In genomic region chr4:104666831-104667551, GRCm38 (mm10) we compare ENCODE assay signal across 18 mouse cellular contexts.
DNase-seq lines count a peak whose midpoint lies in the region; ATAC-seq and TF ChIP-seq lines count a peak whose summit lies in the region.
"Had no signal": no experiment of that assay in that cellular context is flagged by ENCODE, and none has a peak within 500 bp of the region (broad histone marks: within the 10 kb centered on the region; RNA-seq: fewer than 3 reads in every experiment).

No protein-coding gene starts in this region.

- no peak overlapping the region for H3K9ac ChIP-seq in hindbrain, embryonic 13.5 days
- H3K9ac ChIP-seq in hindbrain, embryonic 14.5 days = no peak overlapping the region
- H3K9ac ChIP-seq in embryonic facial prominence, embryonic 11.5 days (replicated peaks; ENCODE audit: low read length) = no peak overlapping the region
- no peak overlapping the region for H3K9ac ChIP-seq in forebrain, postnatal 0 days
- no peak overlapping the region for H3K9ac ChIP-seq in midbrain, postnatal 0 days (replicated peaks; ENCODE audit: low read length, poor library complexity, severe bottlenecking)
- H3K9ac ChIP-seq: embryonic facial prominence, embryonic 15.5 days; lung, embryonic 15.5 days had no signal

- H3K36me3 ChIP-seq in hindbrain, embryonic 13.5 days = no peaks in the 10 kb centered on the region
- H3K36me3 ChIP-seq in hindbrain, embryonic 14.5 days (replicated peaks; ENCODE audit: control insufficient read depth, insufficient read depth) = no peaks in the 10 kb centered on the region
- no peaks in the 10 kb centered on the region for H3K36me3 ChIP-seq in embryonic facial prominence, embryonic 11.5 days (replicated peaks; ENCODE audit: control insufficient read depth, insufficient read depth, low read depth, low read length)
- no peaks in the 10 kb centered on the region for H3K36me3 ChIP-seq in forebrain, postnatal 0 days (ENCODE audit: insufficient read depth)
- no peaks in the 10 kb centered on the region for H3K36me3 ChIP-seq in midbrain, postnatal 0 days (ENCODE audit: insufficient read depth, low read length)
- H3K36me3 ChIP-seq: embryonic facial prominence, embryonic 15.5 days; lung, embryonic 15.5 days had no signal

- no peak overlapping the region for H3K27ac ChIP-seq in hindbrain, embryonic 13.5 days
- no peak overlapping the region for H3K27ac ChIP-seq in hindbrain, embryonic 14.5 days
- H3K27ac ChIP-seq in embryonic facial prominence, embryonic 11.5 days (replicated peaks; ENCODE audit: low read depth, low read length) = no peak overlapping the region
- H3K27ac ChIP-seq in forebrain, postnatal 0 days (ENCODE audit: low read depth, low read length) = no peak overlapping the region
- H3K27ac ChIP-seq in midbrain, postnatal 0 days (ENCODE audit: low read depth, low read length) = no peak overlapping the region
- H3K27ac ChIP-seq: embryonic facial prominence, embryonic 15.5 days; lung, embryonic 15.5 days had no signal

- TF ChIP-seq CTCF in forebrain, postnatal 0 days (IDR thresholded peaks at IDR 0.05; ENCODE audit: low read depth) = no peak
- no peak for TF ChIP-seq CTCF in midbrain, postnatal 0 days (IDR thresholded peaks at IDR 0.05)

- 60% methylated on average over 10 of the region's 10 CpGs for WGBS in hindbrain, embryonic 13.5 days
- WGBS in hindbrain, embryonic 14.5 days = 62% methylated on average over 10 of the region's 10 CpGs
- WGBS in embryonic facial prominence, embryonic 11.5 days = 59% methylated on average over 10 of the region's 10 CpGs
- 22% methylated on average over 10 of the region's 10 CpGs for WGBS in forebrain, postnatal 0 days
- WGBS in midbrain, postnatal 0 days = 74% methylated on average over 10 of the region's 10 CpGs

- peaks cover 15% of the 10 kb centered on the region for H3K4me1 ChIP-seq in hindbrain, embryonic 13.5 days (replicated peaks)
- H3K4me1 ChIP-seq in hindbrain, embryonic 14.5 days (replicated peaks; ENCODE audit: control insufficient read depth, insufficient read depth, low read length) = no peaks in the 10 kb centered on the region
- no peaks in the 10 kb centered on the region for H3K4me1 ChIP-seq in embryonic facial prominence, embryonic 11.5 days (ENCODE audit: control insufficient read depth, insufficient read depth, low read length)
- H3K4me1 ChIP-seq in forebrain, postnatal 0 days (ENCODE audit: insufficient read depth) = peaks cover 19% of the 10 kb centered on the region
- no peaks in the 10 kb centered on the region; the same call in 1 of the 2 replicates for H3K4me1 ChIP-seq in midbrain, postnatal 0 days (ENCODE audit: insufficient read depth, low read length)
- H3K4me1 ChIP-seq: embryonic facial prominence, embryonic 15.5 days; lung, embryonic 15.5 days; megakaryocyte, embryonic 14.5 days had no signal

- ATAC-seq in hindbrain, embryonic 13.5 days (ENCODE audit: low FRiP score) = peak; percentile 66
- no peak for ATAC-seq in hindbrain, embryonic 14.5 days (ENCODE audit: low FRiP score)
- ATAC-seq in embryonic facial prominence, embryonic 11.5 days (replicated peaks; ENCODE audit: insufficient number of reproducible peaks, low FRiP score, low TSS enrichment, low read depth) = peak; percentile 29; the same call in 1 of the 2 replicates
- ATAC-seq in forebrain, postnatal 0 days = peak; percentile 68
- no peak for ATAC-seq in midbrain, postnatal 0 days (ENCODE audit: low FRiP score)
- no peak for ATAC-seq in erythroblast, adult 5-6 weeks (replicated peaks; ENCODE audit: low FRiP score, poor library complexity, severe bottlenecking)
- ATAC-seq: intestine, postnatal 0 days had no signal

- H3K27me3 ChIP-seq in hindbrain, embryonic 13.5 days = no peaks in the 10 kb centered on the region
- no peaks in the 10 kb centered on the region for H3K27me3 ChIP-seq in hindbrain, embryonic 14.5 days (ENCODE audit: control insufficient read depth, insufficient read depth, low read length)
- no peaks in the 10 kb centered on the region for H3K27me3 ChIP-seq in embryonic facial prominence, embryonic 11.5 days (ENCODE audit: control insufficient read depth, insufficient read depth, low read length)
- H3K27me3 ChIP-seq in forebrain, postnatal 0 days (ENCODE audit: insufficient read depth, low read length) = no peaks in the 10 kb centered on the region
- no peaks in the 10 kb centered on the region for H3K27me3 ChIP-seq in midbrain, postnatal 0 days (ENCODE audit: insufficient read depth, low read length)
- H3K27me3 ChIP-seq: embryonic facial prominence, embryonic 15.5 days; lung, embryonic 15.5 days; megakaryocyte, embryonic 14.5 days had no signal

- DNase-seq in hindbrain, embryonic 14.5 days (ENCODE audit: low spot score) = no peak
- peak; percentile 18 for DNase-seq in embryonic facial prominence, embryonic 11.5 days (ENCODE audit: low spot score)
- peak; percentile 41 for DNase-seq in forebrain, postnatal 0 days
- peak; percentile 28 for DNase-seq in midbrain, postnatal 0 days (ENCODE audit: low spot score)
- DNase-seq in gastrocnemius, postnatal 10 days = no peak
- DNase-seq in liver = no peak
- DNase-seq: adrenal gland, postnatal 10 days; cerebellum, postnatal 10 days; heart, postnatal 14 days; kidney, postnatal 4 days; right cerebral cortex, postnatal 14 days had no signal

- no peak overlapping the region for H3K4me2 ChIP-seq in hindbrain, embryonic 13.5 days
- no peak overlapping the region for H3K4me2 ChIP-seq in hindbrain, embryonic 14.5 days (replicated peaks)
- no peak overlapping the region for H3K4me2 ChIP-seq in embryonic facial prominence, embryonic 11.5 days (ENCODE audit: low read depth, low read length)
- no peak overlapping the region for H3K4me2 ChIP-seq in forebrain, postnatal 0 days (ENCODE audit: low read depth)
- no peak overlapping the region for H3K4me2 ChIP-seq in midbrain, postnatal 0 days (ENCODE audit: low read depth, low read length, poor library complexity, severe bottlenecking)
- H3K4me2 ChIP-seq: embryonic facial prominence, embryonic 15.5 days; liver, embryonic 11.5 days; lung, embryonic 15.5 days had no signal

- H3K4me3 ChIP-seq in hindbrain, embryonic 13.5 days = no peak overlapping the region
- H3K4me3 ChIP-seq in hindbrain, embryonic 14.5 days (replicated peaks; ENCODE audit: low read length) = no peak overlapping the region
- no peak overlapping the region for H3K4me3 ChIP-seq in embryonic facial prominence, embryonic 11.5 days (ENCODE audit: low read depth, low read length)
- H3K4me3 ChIP-seq in forebrain, postnatal 0 days (ENCODE audit: low read depth, low read length) = no peak overlapping the region
- H3K4me3 ChIP-seq in midbrain, postnatal 0 days (ENCODE audit: low read depth, low read length) = no peak overlapping the region
- H3K4me3 ChIP-seq: embryonic facial prominence, embryonic 15.5 days; lung, embryonic 15.5 days; megakaryocyte, embryonic 14.5 days had no signal

- no peaks in the 10 kb centered on the region for H3K9me3 ChIP-seq in hindbrain, embryonic 13.5 days
- no peaks in the 10 kb centered on the region for H3K9me3 ChIP-seq in hindbrain, embryonic 14.5 days (ENCODE audit: control insufficient read depth, low read length)
- no peaks in the 10 kb centered on the region for H3K9me3 ChIP-seq in embryonic facial prominence, embryonic 11.5 days (replicated peaks; ENCODE audit: control insufficient read depth, low read length)
- H3K9me3 ChIP-seq in forebrain, postnatal 0 days (ENCODE audit: low read length) = no peaks in the 10 kb centered on the region
- no peaks in the 10 kb centered on the region for H3K9me3 ChIP-seq in midbrain, postnatal 0 days (ENCODE audit: low read length)
- H3K9me3 ChIP-seq: embryonic facial prominence, embryonic 15.5 days; lung, embryonic 15.5 days had no signal

Comparison
In these comparisons a context has a peak if more than half of its experiments do, and no peak if none do; other contexts are left out.
1. ATAC-seq: peak in hindbrain, embryonic 13.5 days (single experiment), embryonic facial prominence, embryonic 11.5 days (single experiment) and forebrain, postnatal 0 days (single experiment); none in hindbrain, embryonic 14.5 days (single experiment), midbrain, postnatal 0 days (single experiment) and erythroblast, adult 5-6 weeks (single experiment).
2. DNase-seq: peak in embryonic facial prominence, embryonic 11.5 days (single experiment), forebrain, postnatal 0 days (single experiment) and midbrain, postnatal 0 days (single experiment); none in hindbrain, embryonic 14.5 days (single experiment), gastrocnemius, postnatal 10 days (single experiment) and liver (single experiment).